Mouse (Mus musculus) thymus, adult 2 months (tissue): ENCODE results near the gene Hdac9.

Experiments used
- CTCF ChIP-seq: fragments of 200-500 bp; IDR thresholded peaks from 2 replicates; pipeline ENCODE4 v1.5.1; 2012; ENCODE audit warnings: mild to moderate bottlenecking, control low read depth, low read length, moderate library complexity, borderline replicate concordance; ENCODE audit not compliant: control insufficient read depth, poor library complexity, insufficient read depth; ENCODE audit errors: extremely low read depth
- POLR2A ChIP-seq: fragments of 200-500 bp; IDR thresholded peaks from 2 replicates; pipeline ENCODE4 v1.6.1; 2012; ENCODE audit warnings: mild to moderate bottlenecking, low read length, control low read depth, moderate library complexity; ENCODE audit not compliant: control insufficient read depth, poor library complexity, insufficient read depth; ENCODE audit errors: extremely low read depth

DNA sequence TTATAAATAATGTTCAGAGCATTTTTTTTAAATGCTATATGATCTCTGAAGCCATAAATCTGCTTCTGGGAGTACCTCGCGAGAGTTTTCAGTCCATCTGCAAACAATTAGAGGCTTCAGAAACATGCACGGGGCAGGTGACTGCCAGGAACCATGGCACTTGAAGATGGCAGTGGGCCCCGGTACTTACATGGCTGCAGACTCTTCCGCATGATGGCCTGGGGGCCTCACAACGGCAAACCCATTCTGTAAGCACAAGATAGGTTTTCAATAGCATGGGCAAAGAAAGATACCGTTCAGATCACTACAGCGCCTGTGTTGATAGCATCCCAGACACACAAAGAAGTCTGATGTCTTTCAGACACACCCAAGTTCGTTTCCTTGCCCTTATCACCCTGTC is 695.9 kb downstream of the Hdac9 start:
- no peak for TF ChIP-seq CTCF
- TF ChIP-seq POLR2A, result no peak
